Mouse (Mus musculus) megakaryocyte, embryonic 14.5 days (primary cell): ENCODE results near the gene Krt79.

Experiments
- FLI1 ChIP-seq: IDR thresholded peaks from 2 replicates; pipeline ENCODE4 v1.6.1; 2012; ENCODE audit warnings: low read length, inconsistent platforms, mixed read lengths
- GATA1 ChIP-seq: IDR thresholded peaks from 3 replicates; pipeline ENCODE4 v1.6.1; 2012; ENCODE audit warnings: mixed read lengths, low read length, inconsistent platforms, borderline replicate concordance

GRCm38 (mm10) chr15:101976641-101977040 lies 36.5 kb upstream of the Krt79 start:
- TF ChIP-seq FLI1 (no peak), GATA1 (no peak)
